Mouse (Mus musculus): ENCODE measurements around the gene Gfra1. TPM values are rescaled to one million over a fixed set of nuclear protein-coding genes. Genes with fewer than 3 reads are reported as not detected.

Gfra1 gene
- polyA plus RNA-seq, 1 experiment from 2014 or later, result 7.4 TPM

- WGBS (ENCODE audit: insufficient replicate concordance), result 48% methylated on average over 3 of the region's 3 CpGs
Observed at GRCm38 (mm10) chr19:58463755-58464154, 8.0 kb upstream of the Gfra1 start.

GRCm38 (mm10) chr19:58460361-58461022, 4.8 kb upstream of the Gfra1 start:
- Histone ChIP-seq H3K4me3 (ENCODE audit: low read depth, low read length) (no peak overlapping the region), H3K36me3 (ENCODE audit: control insufficient read depth, insufficient read depth) (no peaks in the 10 kb centered on the region), H3K27ac (ENCODE audit: low read length) (no peak overlapping the region), H3K9ac (ENCODE audit: low read depth, low read length) (no peak overlapping the region), H3K4me1 (ENCODE audit: control insufficient read depth, low read depth, low read length) (no peaks in the 10 kb centered on the region), H3K27me3 (ENCODE audit: control insufficient read depth, insufficient read depth, low read depth, low read length) (peaks cover 16% of the 10 kb centered on the region), H3K9me3 (replicated peaks; ENCODE audit: control insufficient read depth, low read length) (no peaks in the 10 kb centered on the region), H3K4me2 (ENCODE audit: low read depth, low read length) (no peak overlapping the region)
- ATAC-seq (ENCODE audit: low read depth), result no peak
- WGBS (ENCODE audit: insufficient replicate concordance), result 61% methylated on average over 13 of the region's 13 CpGs

More at GRCm38 (mm10) chr19:58463755-58464154, 8.0 kb upstream of the Gfra1 start:
- Histone ChIP-seq H3K27me3 (ENCODE audit: control insufficient read depth, insufficient read depth, low read depth, low read length) (no peaks in the 10 kb centered on the region), H3K9me3 (replicated peaks; ENCODE audit: control insufficient read depth, low read length) (no peaks in the 10 kb centered on the region), H3K4me1 (ENCODE audit: control insufficient read depth, low read depth, low read length) (no peaks in the 10 kb centered on the region), H3K9ac (ENCODE audit: low read depth, low read length) (no peak overlapping the region), H3K27ac (ENCODE audit: low read length) (no peak overlapping the region), H3K4me3 (ENCODE audit: low read depth, low read length) (no peak overlapping the region), H3K36me3 (ENCODE audit: control insufficient read depth, insufficient read depth) (no peaks in the 10 kb centered on the region), H3K4me2 (ENCODE audit: low read depth, low read length) (no peak overlapping the region)
- ATAC-seq (ENCODE audit: low read depth), result no peak

DNA sequence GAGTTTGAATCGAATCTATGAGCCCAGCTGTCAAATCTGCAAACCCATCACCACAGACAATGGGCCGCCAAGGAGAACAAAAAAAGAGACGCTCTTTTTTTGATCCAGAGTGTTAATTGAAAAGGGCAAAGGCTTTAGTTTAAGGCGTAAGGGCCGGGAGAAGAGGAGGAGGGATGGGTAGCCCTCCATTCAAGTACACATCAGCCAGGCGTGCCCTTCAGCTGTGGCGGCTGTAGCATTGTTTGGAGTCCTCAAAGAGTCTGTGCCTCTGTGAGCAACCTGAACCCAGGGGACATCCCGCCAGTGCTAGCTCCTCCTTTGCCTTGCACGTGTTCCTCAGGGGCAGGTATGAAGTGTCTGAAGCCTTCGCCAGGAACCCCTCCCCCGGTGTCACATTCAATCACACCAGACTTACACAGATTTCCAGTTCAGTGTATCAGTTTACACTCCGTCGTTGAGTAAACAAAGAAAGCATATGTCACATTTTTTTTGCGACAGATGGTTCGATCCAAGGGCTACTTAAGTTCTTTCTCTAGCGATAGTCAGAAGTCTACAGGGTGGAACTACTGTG, 867 bp upstream of the Gfra1 start:
- WGBS (ENCODE audit: insufficient replicate concordance), result 11% methylated on average over 16 of the region's 16 CpGs
- Histone ChIP-seq H3K4me3 (ENCODE audit: low read depth, low read length) (no peak overlapping the region), H3K4me1 (ENCODE audit: control insufficient read depth, low read depth, low read length) (no peaks in the 10 kb centered on the region; the same call in 1 of the 2 replicates), H3K9me3 (replicated peaks; ENCODE audit: control insufficient read depth, low read length) (no peaks in the 10 kb centered on the region), H3K27ac (ENCODE audit: low read length) (no peak overlapping the region), H3K4me2 (ENCODE audit: low read depth, low read length) (peak overlapping the region; percentile 66), H3K27me3 (ENCODE audit: control insufficient read depth, insufficient read depth, low read depth, low read length) (peaks cover 51% of the 10 kb centered on the region), H3K36me3 (ENCODE audit: control insufficient read depth, insufficient read depth) (no peaks in the 10 kb centered on the region), H3K9ac (ENCODE audit: low read depth, low read length) (no peak overlapping the region)
- ATAC-seq (ENCODE audit: low read depth), result no peak

- H3K9me3 ChIP-seq (replicated peaks; ENCODE audit: control insufficient read depth, low read length), result no peaks in the 10 kb centered on the region
- H3K4me3 ChIP-seq (ENCODE audit: low read depth, low read length), result peak overlapping the region; percentile 56
- H3K4me1 ChIP-seq (ENCODE audit: control insufficient read depth, low read depth, low read length), result no peaks in the 10 kb centered on the region; the same call in 1 of the 2 replicates
- H3K27me3 ChIP-seq (ENCODE audit: control insufficient read depth, insufficient read depth, low read depth, low read length), result peaks cover 51% of the 10 kb centered on the region
- peak; percentile 33; the same call in 1 of the 2 replicates for ATAC-seq (ENCODE audit: low read depth)
- H3K27ac ChIP-seq (ENCODE audit: low read length), result no peak overlapping the region
- H3K4me2 ChIP-seq (ENCODE audit: low read depth, low read length), result peak overlapping the region; percentile 66
- 1% methylated on average over 21 of the region's 21 CpGs for WGBS (ENCODE audit: insufficient replicate concordance)
- no peaks in the 10 kb centered on the region for H3K36me3 ChIP-seq (ENCODE audit: control insufficient read depth, insufficient read depth)
- H3K9ac ChIP-seq (ENCODE audit: low read depth, low read length), result peak overlapping the region; percentile 46
Observed at GRCm38 (mm10) chr19:58455061-58455495, 631 bp downstream of the Gfra1 start.

- H3K9ac ChIP-seq (ENCODE audit: low read depth, low read length), result peak overlapping the region; percentile 46
- H3K4me1 ChIP-seq (ENCODE audit: control insufficient read depth, low read depth, low read length), result no peaks in the 10 kb centered on the region; the same call in 1 of the 2 replicates
- no peak overlapping the region for H3K27ac ChIP-seq (ENCODE audit: low read length)
- H3K27me3 ChIP-seq (ENCODE audit: control insufficient read depth, insufficient read depth, low read depth, low read length), result peaks cover 51% of the 10 kb centered on the region
- ATAC-seq (ENCODE audit: low read depth), result peak; percentile 51
- no peaks in the 10 kb centered on the region for H3K9me3 ChIP-seq (replicated peaks; ENCODE audit: control insufficient read depth, low read length)
- H3K36me3 ChIP-seq (ENCODE audit: control insufficient read depth, insufficient read depth), result no peaks in the 10 kb centered on the region
- WGBS (ENCODE audit: insufficient replicate concordance), result under 1% methylated on average over 61 of the region's 61 CpGs
- peak overlapping the region; percentile 66 for H3K4me2 ChIP-seq (ENCODE audit: low read depth, low read length)
- peak overlapping the region; percentile 56 for H3K4me3 ChIP-seq (ENCODE audit: low read depth, low read length)
Observed at GRCm38 (mm10) chr19:58454261-58455060, 1.2 kb downstream of the Gfra1 start.

- under 1% methylated on average over 22 of the region's 22 CpGs for WGBS (ENCODE audit: insufficient replicate concordance)
- no peaks in the 10 kb centered on the region for H3K9me3 ChIP-seq (replicated peaks; ENCODE audit: control insufficient read depth, low read length)
- ATAC-seq (ENCODE audit: low read depth), result peak; percentile 28; the same call in 1 of the 2 replicates
- H3K4me3 ChIP-seq (ENCODE audit: low read depth, low read length), result peak overlapping the region; percentile 56
- no peak overlapping the region; the same call in 1 of the 2 replicates for H3K27ac ChIP-seq (ENCODE audit: low read length)
- H3K27me3 ChIP-seq (ENCODE audit: control insufficient read depth, insufficient read depth, low read depth, low read length), result peaks cover 51% of the 10 kb centered on the region
- H3K36me3 ChIP-seq (ENCODE audit: control insufficient read depth, insufficient read depth), result no peaks in the 10 kb centered on the region
- no peaks in the 10 kb centered on the region; the same call in 1 of the 2 replicates for H3K4me1 ChIP-seq (ENCODE audit: control insufficient read depth, low read depth, low read length)
- peak overlapping the region; percentile 66 for H3K4me2 ChIP-seq (ENCODE audit: low read depth, low read length)
- peak overlapping the region; percentile 29 for H3K9ac ChIP-seq (ENCODE audit: low read depth, low read length)
Observed at GRCm38 (mm10) chr19:58453581-58453980, 2.1 kb downstream of the Gfra1 start.

DNA sequence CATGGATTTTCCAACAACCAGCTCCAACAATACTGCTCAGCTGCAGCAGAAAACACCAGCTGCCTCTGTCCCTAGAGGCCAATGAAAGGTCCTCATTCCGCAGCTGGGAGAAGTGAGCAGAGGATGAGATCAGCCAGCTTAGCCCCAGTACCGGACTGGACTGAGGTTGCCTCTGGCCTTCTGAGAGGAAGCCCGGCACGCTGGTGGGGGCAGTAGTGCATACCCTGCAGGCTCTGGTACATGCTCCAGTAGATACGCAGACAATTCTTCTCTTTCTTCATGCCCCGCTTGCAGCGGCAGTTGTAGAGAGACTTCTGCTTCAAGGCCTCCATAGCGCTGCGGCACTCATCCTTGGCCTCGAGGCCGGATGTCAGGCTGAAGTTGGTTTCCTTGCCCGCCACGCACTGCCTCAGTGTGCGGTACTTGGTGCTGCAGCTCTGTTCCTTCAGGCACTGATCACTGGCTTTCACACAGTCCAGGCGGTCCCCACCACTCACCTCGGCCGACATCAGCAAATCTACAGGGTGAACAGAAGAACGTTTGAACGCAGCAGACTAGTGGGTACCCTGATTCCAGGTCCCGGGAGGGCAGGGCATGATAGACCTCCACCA, 2.7 kb downstream of the Gfra1 start:
- Histone ChIP-seq H3K9me3 (replicated peaks; ENCODE audit: control insufficient read depth, low read length) (no peaks in the 10 kb centered on the region), H3K27me3 (ENCODE audit: control insufficient read depth, insufficient read depth, low read depth, low read length) (peaks cover 51% of the 10 kb centered on the region), H3K36me3 (ENCODE audit: control insufficient read depth, insufficient read depth) (no peaks in the 10 kb centered on the region), H3K4me3 (ENCODE audit: low read depth, low read length) (peak overlapping the region; percentile 56), H3K4me1 (ENCODE audit: control insufficient read depth, low read depth, low read length) (no peaks in the 10 kb centered on the region; the same call in 1 of the 2 replicates), H3K9ac (ENCODE audit: low read depth, low read length) (no peak overlapping the region; the same call in 1 of the 2 replicates), H3K27ac (ENCODE audit: low read length) (no peak overlapping the region), H3K4me2 (ENCODE audit: low read depth, low read length) (peak overlapping the region; percentile 66)
- 5% methylated on average over 20 of the region's 20 CpGs for WGBS (ENCODE audit: insufficient replicate concordance)
- ATAC-seq (ENCODE audit: low read depth), result no peak

DNA sequence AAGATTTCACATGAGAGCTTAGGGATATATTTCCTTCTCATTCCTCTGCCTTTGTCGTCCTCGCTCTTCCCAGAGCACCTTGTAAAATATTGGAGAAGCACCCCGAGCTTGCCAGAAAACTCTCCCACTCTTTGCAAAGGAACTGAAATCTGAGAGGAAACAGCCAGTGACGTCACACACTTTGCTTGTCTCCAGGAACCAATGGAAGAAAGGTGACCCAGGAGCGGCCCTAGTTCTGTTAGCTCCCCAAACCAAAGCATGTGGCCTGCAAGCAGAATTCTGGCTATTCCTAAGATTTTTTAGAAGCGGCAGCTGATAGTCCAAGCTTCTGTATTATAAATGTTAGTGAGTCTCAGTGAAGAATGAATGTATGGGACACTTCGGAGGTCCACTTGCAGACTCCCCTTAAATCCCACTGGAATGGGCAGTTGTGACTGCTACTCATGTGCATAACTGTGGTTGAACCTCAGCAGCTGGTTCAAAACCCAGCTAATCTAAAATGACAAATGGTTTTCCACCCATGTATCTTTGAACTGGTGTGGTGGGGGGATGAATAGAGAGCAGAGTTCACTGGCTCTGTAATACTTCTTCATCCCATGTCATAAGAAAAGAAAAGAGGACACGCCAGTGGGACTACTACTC, 3.4 kb downstream of the Gfra1 start:
- Histone ChIP-seq H3K9me3 (replicated peaks; ENCODE audit: control insufficient read depth, low read length) (no peaks in the 10 kb centered on the region), H3K36me3 (ENCODE audit: control insufficient read depth, insufficient read depth) (no peaks in the 10 kb centered on the region), H3K27ac (ENCODE audit: low read length) (no peak overlapping the region), H3K4me3 (ENCODE audit: low read depth, low read length) (no peak overlapping the region), H3K4me1 (ENCODE audit: control insufficient read depth, low read depth, low read length) (no peaks in the 10 kb centered on the region; the same call in 1 of the 2 replicates), H3K27me3 (ENCODE audit: control insufficient read depth, insufficient read depth, low read depth, low read length) (peaks cover 51% of the 10 kb centered on the region), H3K9ac (ENCODE audit: low read depth, low read length) (no peak overlapping the region), H3K4me2 (ENCODE audit: low read depth, low read length) (no peak overlapping the region)
- no peak for ATAC-seq (ENCODE audit: low read depth)
- WGBS (ENCODE audit: insufficient replicate concordance), result 36% methylated on average over 8 of the region's 8 CpGs
